Mouse (Mus musculus) embryonic facial prominence, embryonic 13.5 days (tissue): ENCODE data around the gene Dlgap3. TPM values are rescaled to one million over a fixed set of nuclear protein-coding genes. Genes with fewer than 3 reads are reported as not detected.

Experiments
- ATAC-seq: fragments of 200-750 bp; cut with Nextera tagmentation; 2 replicates; pipeline ENCODE4 v1.8.0; 2017; ENCODE audit warnings: low read depth; ENCODE audit not compliant: insufficient number of reproducible peaks, insufficient read depth, low FRiP score, low TSS enrichment
- H3K27ac ChIP-seq: fragments of 300-500 bp; sonication (generic); 2 replicates; pipeline ENCODE4 v1.5.1; 2015; ENCODE audit warnings: moderate library complexity, mild to moderate bottlenecking, inconsistent platforms
- H3K27me3 ChIP-seq: fragments of 300-500 bp; sonication (generic); 2 replicates; pipeline ENCODE4 v1.6.1; 2015; ENCODE audit warnings: mild to moderate bottlenecking, inconsistent platforms
- H3K36me3 ChIP-seq: fragments of 300-500 bp; sonication (generic); 2 replicates; pipeline ENCODE4 v1.6.1; 2015; ENCODE audit warnings: mild to moderate bottlenecking, inconsistent platforms
- H3K4me1 ChIP-seq: fragments of 300-500 bp; sonication (generic); 2 replicates; pipeline ENCODE4 v1.6.1; 2015; ENCODE audit warnings: inconsistent platforms
- H3K4me2 ChIP-seq: fragments of 300-500 bp; sonication (generic); 2 replicates; pipeline ENCODE4 v1.6.1; 2015; ENCODE audit warnings: moderate library complexity, mild to moderate bottlenecking, inconsistent platforms
- H3K4me3 ChIP-seq: fragments of 300-500 bp; sonication (generic); 2 replicates; pipeline ENCODE4 v1.5.1; 2015; ENCODE audit warnings: mild to moderate bottlenecking, inconsistent platforms
- H3K9ac ChIP-seq: fragments of 300-500 bp; sonication (generic); 2 replicates; pipeline ENCODE4 v1.6.1; 2015; ENCODE audit warnings: mild to moderate bottlenecking, inconsistent platforms
- H3K9me3 ChIP-seq: fragments of 300-500 bp; sonication (generic); 2 replicates; pipeline ENCODE4 v1.6.1; 2016; ENCODE audit warnings: inconsistent platforms
- WGBS: fragments of 180-500 bp; shearing (Covaris S2); methylation state at CpG from one replicate; pipeline ENCODE4 v1.1.7; 2015; ENCODE audit warnings: mixed read lengths; 5-methylcytosine and 5-hydroxymethylcytosine counted together
- polyA plus RNA-seq: library from polyadenylated mRNA; unstranded; fragments of >200 nt; fragmentation: Nextera tagmentation; extraction: Ambion mirVana; gene quantifications from 2 replicates; pipeline ENCODE4 v1.2.1, GENCODE M21; 2015

Gene Dlgap3
- polyA plus RNA-seq, result 0.91 and 0.94 TPM in 2 replicates

- Histone ChIP-seq H3K9me3 (no peaks in the 10 kb centered on the region), H3K27ac (no peak within 1 kb of the TSS), H3K4me1 (peaks cover 18% of the 10 kb centered on the region), H3K4me2 (peak within 1 kb of the TSS; percentile 100), H3K27me3 (peaks cover 77% of the 10 kb centered on the region), H3K36me3 (no peaks in the 10 kb centered on the region), H3K9ac (peak within 1 kb of the TSS; percentile 67), H3K4me3 (peak within 1 kb of the TSS; percentile 67)
- under 1% methylated on average over 53 of the region's 67 CpGs for WGBS
- no peak; the same call in 1 of the 2 replicates for ATAC-seq
Measured at GRCm38 (mm10) chr4:127168914-127169345, at the start of gene Dlgap3. TSS of gene Dlgap3 (plus strand) at chr4:127169204.

GRCm38 (mm10) chr4:127123391-127123790 is 45.6 kb upstream of the Dlgap3 start, which contains the start of gene Tmem35b:
TSS of gene Tmem35b (plus strand) at chr4:127123691.
- Histone ChIP-seq H3K36me3 (peaks cover 7% of the 10 kb centered on the region), H3K4me1 (peaks cover 11% of the 10 kb centered on the region; the same call in 1 of the 2 replicates), H3K27me3 (no peaks in the 10 kb centered on the region), H3K27ac (no peak within 1 kb of the TSS), H3K4me3 (no peak within 1 kb of the TSS), H3K9ac (no peak within 1 kb of the TSS), H3K9me3 (no peaks in the 10 kb centered on the region), H3K4me2 (no peak within 1 kb of the TSS)
- no peak for ATAC-seq
- 92% methylated on average over 5 of the region's 5 CpGs for WGBS

GRCm38 (mm10) chr4:127124331-127124730 is 44.7 kb upstream of the Dlgap3 start:
- Histone ChIP-seq H3K9ac (no peak overlapping the region), H3K9me3 (no peaks in the 10 kb centered on the region), H3K27me3 (no peaks in the 10 kb centered on the region), H3K36me3 (peaks cover 16% of the 10 kb centered on the region), H3K27ac (no peak overlapping the region), H3K4me2 (no peak overlapping the region), H3K4me3 (no peak overlapping the region), H3K4me1 (peaks cover 11% of the 10 kb centered on the region; the same call in 1 of the 2 replicates)
- ATAC-seq, result no peak
- WGBS, result 79% methylated on average over 1 of the region's 1 CpGs

GRCm38 (mm10) chr4:127125834-127126463 is 43.1 kb upstream of the Dlgap3 start:
- peak; percentile 84 for ATAC-seq
- Histone ChIP-seq H3K4me1 (peaks cover 11% of the 10 kb centered on the region; the same call in 1 of the 2 replicates), H3K9me3 (no peaks in the 10 kb centered on the region), H3K27me3 (no peaks in the 10 kb centered on the region), H3K4me2 (peak overlapping the region; percentile 81), H3K9ac (peak overlapping the region; percentile 85), H3K27ac (no peak overlapping the region), H3K4me3 (peak overlapping the region; percentile 68), H3K36me3 (peaks cover 16% of the 10 kb centered on the region)
- WGBS, result under 1% methylated on average over 35 of the region's 35 CpGs

GRCm38 (mm10) chr4:127134687-127135086 is 34.3 kb upstream of the Dlgap3 start:
- no peak overlapping the region for H3K4me2 ChIP-seq
- WGBS, result 54% methylated on average over 1 of the region's 1 CpGs
- H3K4me3 ChIP-seq, result no peak overlapping the region
- no peak overlapping the region for H3K27ac ChIP-seq
- H3K27me3 ChIP-seq, result no peaks in the 10 kb centered on the region
- H3K36me3 ChIP-seq, result no peaks in the 10 kb centered on the region
- no peaks in the 10 kb centered on the region for H3K9me3 ChIP-seq
- ATAC-seq, result no peak
- H3K4me1 ChIP-seq, result no peaks in the 10 kb centered on the region
- H3K9ac ChIP-seq, result no peak overlapping the region

- H3K36me3 ChIP-seq, result no peaks in the 10 kb centered on the region
- 73% methylated on average over 5 of the region's 5 CpGs for WGBS
- H3K4me2 ChIP-seq, result no peak overlapping the region
- no peak for ATAC-seq
- H3K27me3 ChIP-seq, result no peaks in the 10 kb centered on the region
- no peaks in the 10 kb centered on the region for H3K4me1 ChIP-seq
- H3K27ac ChIP-seq, result no peak overlapping the region
- no peak overlapping the region for H3K9ac ChIP-seq
- no peak overlapping the region for H3K4me3 ChIP-seq
- H3K9me3 ChIP-seq, result no peaks in the 10 kb centered on the region
Measured at GRCm38 (mm10) chr4:127137591-127137990, 31.4 kb upstream of the Dlgap3 start.

- no peaks in the 10 kb centered on the region for H3K4me1 ChIP-seq
- no peak overlapping the region for H3K9ac ChIP-seq
- no peaks in the 10 kb centered on the region for H3K27me3 ChIP-seq
- no peak overlapping the region for H3K27ac ChIP-seq
- H3K9me3 ChIP-seq, result no peaks in the 10 kb centered on the region
- ATAC-seq, result no peak
- no peak overlapping the region for H3K4me3 ChIP-seq
- no peaks in the 10 kb centered on the region for H3K36me3 ChIP-seq
- 46% methylated on average over 6 of the region's 6 CpGs for WGBS
- H3K4me2 ChIP-seq, result no peak overlapping the region
Measured at GRCm38 (mm10) chr4:127138486-127138885, 30.5 kb upstream of the Dlgap3 start.

GRCm38 (mm10) chr4:127150031-127150430 is 19.0 kb upstream of the Dlgap3 start:
- H3K9me3 ChIP-seq, result no peaks in the 10 kb centered on the region
- ATAC-seq, result no peak
- 85% methylated on average over 13 of the region's 13 CpGs for WGBS

GRCm38 (mm10) chr4:127153345-127153744 is 15.7 kb upstream of the Dlgap3 start:
- H3K36me3 ChIP-seq, result no peaks in the 10 kb centered on the region
- H3K9me3 ChIP-seq, result no peaks in the 10 kb centered on the region
- H3K27ac ChIP-seq, result no peak overlapping the region
- ATAC-seq, result no peak
- 24% methylated on average over 1 of the region's 1 CpGs for WGBS
- 0 out of 2 replicates have a peak, but pooled peaks cover 2% of the 10 kb centered on the region for H3K4me1 ChIP-seq
- H3K4me2 ChIP-seq, result no peak overlapping the region
- no peak overlapping the region for H3K4me3 ChIP-seq
- no peaks in the 10 kb centered on the region for H3K27me3 ChIP-seq
- H3K9ac ChIP-seq, result no peak overlapping the region

More at GRCm38 (mm10) chr4:127150031-127150430, 19.0 kb upstream of the Dlgap3 start:
- H3K4me3 ChIP-seq, result no peak overlapping the region
- 0 out of 2 replicates have a peak, but pooled peaks cover 2% of the 10 kb centered on the region for H3K4me1 ChIP-seq
- H3K9ac ChIP-seq, result no peak overlapping the region
- no peak overlapping the region for H3K4me2 ChIP-seq
- no peak overlapping the region for H3K27ac ChIP-seq
- no peaks in the 10 kb centered on the region for H3K27me3 ChIP-seq
- no peaks in the 10 kb centered on the region for H3K36me3 ChIP-seq

GRCm38 (mm10) chr4:127155757-127156156 is 13.2 kb upstream of the Dlgap3 start:
- no peak for ATAC-seq
- no peak overlapping the region for H3K27ac ChIP-seq
- 58% methylated on average over 5 of the region's 5 CpGs for WGBS

GRCm38 (mm10) chr4:127157746-127158145 is 11.3 kb upstream of the Dlgap3 start:
- no peak overlapping the region for H3K4me2 ChIP-seq
- WGBS, result 88% methylated on average over 4 of the region's 4 CpGs
- ATAC-seq, result no peak
- H3K27me3 ChIP-seq, result no peaks in the 10 kb centered on the region
- H3K9me3 ChIP-seq, result no peaks in the 10 kb centered on the region
- no peaks in the 10 kb centered on the region for H3K36me3 ChIP-seq
- H3K27ac ChIP-seq, result no peak overlapping the region
- no peak overlapping the region for H3K9ac ChIP-seq
- H3K4me1 ChIP-seq, result 0 out of 2 replicates have a peak, but pooled peaks cover 2% of the 10 kb centered on the region
- no peak overlapping the region for H3K4me3 ChIP-seq

More at GRCm38 (mm10) chr4:127155757-127156156, 13.2 kb upstream of the Dlgap3 start:
- Histone ChIP-seq H3K36me3 (no peaks in the 10 kb centered on the region), H3K4me3 (no peak overlapping the region), H3K27me3 (no peaks in the 10 kb centered on the region), H3K9ac (no peak overlapping the region), H3K9me3 (no peaks in the 10 kb centered on the region), H3K4me2 (no peak overlapping the region), H3K4me1 (0 out of 2 replicates have a peak, but pooled peaks cover 2% of the 10 kb centered on the region)

- WGBS, result 70% methylated on average over 8 of the region's 8 CpGs
- Histone ChIP-seq H3K36me3 (no peaks in the 10 kb centered on the region), H3K4me1 (peaks cover 10% of the 10 kb centered on the region; the same call in 1 of the 2 replicates), H3K4me3 (no peak overlapping the region), H3K27me3 (peaks cover 34% of the 10 kb centered on the region), H3K9ac (no peak overlapping the region), H3K4me2 (no peak overlapping the region), H3K27ac (no peak overlapping the region), H3K9me3 (no peaks in the 10 kb centered on the region)
- ATAC-seq, result no peak
Measured at GRCm38 (mm10) chr4:127163926-127164325, 5.1 kb upstream of the Dlgap3 start.
